Mouse (Mus musculus): ENCODE measurements at regions not wholly inside any gene's neighbourhood (a gene's known extent, or its start where the extent isn't known, plus 50 kb on each side); places are given as distances from the start of the nearest gene placed in this dataset.
"Not testable (repeated sequence)": the region's sequence is repeated elsewhere in the genome, so short reads cannot be mapped to it uniquely, and the experiment has no call there.

- no peak for DNase-seq
Observed at GRCm38 (mm10) chr17:43139916-43140315, 123.6 kb downstream of the Tnfrsf21 start.

DNA sequence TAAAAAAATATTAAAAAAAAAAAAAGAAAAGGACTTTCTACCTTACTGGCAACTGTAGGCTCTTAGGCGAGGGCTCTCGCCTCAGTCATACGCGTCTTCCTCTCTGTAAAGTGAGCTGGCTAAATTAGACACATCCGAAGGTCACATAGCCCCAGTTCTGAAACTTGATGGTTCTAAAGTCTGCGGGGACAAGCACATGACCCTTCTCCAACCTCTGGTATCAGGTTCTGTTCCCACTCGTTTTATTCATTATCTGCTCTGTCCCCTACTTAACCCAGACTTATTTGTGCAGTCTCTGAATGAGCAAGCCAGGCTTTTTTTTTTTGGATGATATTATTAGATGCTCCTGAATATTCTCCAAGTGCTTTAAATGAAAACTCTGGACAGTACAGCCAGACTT, 125.4 kb downstream of the Tnfrsf21 start:
- DNase-seq = no peak

DNA sequence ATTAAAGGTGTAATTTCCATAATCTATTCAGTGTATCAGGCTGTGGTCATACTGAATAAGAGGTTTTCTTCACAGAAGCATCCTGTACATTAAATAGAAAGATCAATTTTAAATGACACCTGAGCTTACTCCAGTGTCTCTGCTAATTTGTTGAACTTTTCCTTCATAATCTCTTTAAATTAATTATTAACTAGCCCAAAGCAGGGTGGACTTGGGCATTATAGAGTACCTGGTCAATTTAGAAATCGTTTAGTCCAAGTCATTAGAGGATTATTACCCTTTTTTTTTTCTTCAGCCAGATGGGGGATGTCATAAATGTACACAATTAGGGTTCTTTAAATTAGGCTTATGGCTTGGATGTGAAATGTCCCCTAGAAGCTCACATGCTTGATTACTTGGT, 124.4 kb upstream of the Adgrf1 start:
- DNase-seq = no peak

DNA sequence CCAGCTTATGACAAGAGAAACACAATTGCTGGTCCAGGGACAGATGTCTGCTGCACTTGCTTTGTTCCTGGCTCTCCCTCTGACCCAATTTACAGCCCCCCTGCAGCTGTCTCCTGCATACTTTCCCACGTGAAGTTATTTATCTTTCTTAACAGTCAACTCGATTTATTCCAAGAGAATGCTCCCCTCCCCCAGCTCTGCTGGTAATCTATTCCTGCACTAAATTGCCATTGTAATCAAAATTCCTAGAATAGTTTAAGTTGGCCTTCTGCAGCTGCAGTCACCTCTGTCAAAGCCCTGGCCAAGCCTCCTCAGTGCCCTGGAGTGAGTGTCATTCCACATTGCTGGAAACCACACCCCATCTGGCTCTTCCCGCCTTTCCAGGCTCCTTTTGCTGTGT, 122.2 kb upstream of the Adgrf1 start:
- no peak for DNase-seq

DNA sequence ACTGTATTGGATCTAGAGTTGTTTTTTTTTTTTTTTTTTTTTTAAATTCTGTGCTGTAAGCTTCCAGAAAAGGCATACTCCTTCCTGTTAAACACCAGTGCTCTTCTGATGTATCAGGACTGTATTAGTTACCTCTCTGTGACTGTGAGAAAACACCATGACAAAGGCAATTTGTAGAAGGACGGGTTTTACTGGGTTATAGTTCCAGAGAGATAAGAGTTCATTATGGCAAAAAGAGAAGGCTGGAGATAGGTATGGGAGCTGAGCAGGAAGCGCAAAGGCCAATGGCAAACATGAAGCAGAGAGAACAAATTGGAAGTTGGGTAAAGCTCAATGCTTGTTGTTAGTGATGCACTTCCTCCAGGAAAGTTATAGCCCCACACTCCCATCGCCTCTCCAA, 117.5 kb upstream of the Adgrf1 start:
- no peak for DNase-seq

GRCm38 (mm10) chr17:43155271-43155670, 114.9 kb upstream of the Adgrf1 start:
- not testable (repeated sequence) for DNase-seq

DNA sequence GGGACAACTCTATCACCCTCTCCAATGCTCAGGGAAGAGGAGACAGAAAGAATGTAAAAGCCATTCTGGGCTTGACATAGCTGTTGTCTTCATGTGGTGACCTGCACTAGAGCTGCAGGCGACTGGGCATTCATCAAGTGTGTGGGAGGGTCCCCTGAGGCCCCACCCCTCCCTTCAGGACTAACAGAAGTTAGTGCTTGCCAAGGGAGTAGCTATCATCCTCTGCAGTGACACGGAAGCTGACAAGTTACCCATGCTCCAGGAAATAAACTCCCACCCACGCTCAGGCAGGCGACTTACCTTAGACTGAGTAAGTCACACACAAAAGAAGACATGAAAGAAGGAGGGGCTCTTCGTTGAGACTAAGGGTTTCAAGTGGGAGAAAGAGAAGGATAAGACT, 114.0 kb upstream of the Adgrf1 start:
- DNase-seq = no peak

DNA sequence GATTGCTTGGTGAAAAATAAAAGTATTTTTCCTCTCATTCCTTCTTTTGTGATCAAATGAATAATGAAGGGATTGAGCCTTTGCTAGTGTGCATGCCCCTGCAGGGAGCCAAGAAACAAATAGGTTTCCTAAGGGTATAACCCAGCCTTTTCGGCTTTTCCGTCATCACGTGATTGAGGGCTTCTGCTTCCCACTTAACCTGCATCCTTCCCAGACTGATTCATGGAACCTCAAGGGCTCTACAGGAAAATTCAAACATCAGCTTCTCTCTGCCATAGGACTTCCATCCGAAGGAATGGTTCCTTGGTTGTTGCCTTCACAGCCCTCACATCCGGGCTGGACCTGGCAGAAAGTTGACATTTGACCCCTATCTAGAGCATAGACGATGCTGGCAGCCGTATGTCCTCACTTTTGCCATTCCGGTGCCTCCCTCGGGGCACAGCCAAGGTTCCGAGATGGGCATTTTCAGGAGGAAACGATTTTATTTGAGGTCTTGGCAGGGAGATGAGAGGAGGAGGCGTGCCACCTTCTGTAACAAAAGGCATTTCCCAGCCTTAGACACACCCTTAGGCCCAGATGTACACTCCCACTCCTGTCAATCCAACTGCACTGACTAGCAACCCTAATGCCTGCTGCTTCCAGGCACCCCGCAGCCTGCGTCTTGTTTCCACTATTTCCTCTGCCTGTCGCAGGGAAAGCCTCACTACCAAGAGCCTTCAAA, 112.2 kb upstream of the Adgrf1 start:
- peak; percentile 34 for DNase-seq

- no peak for DNase-seq
Observed at GRCm38 (mm10) chr17:43158741-43159140, 111.4 kb upstream of the Adgrf1 start.

DNA sequence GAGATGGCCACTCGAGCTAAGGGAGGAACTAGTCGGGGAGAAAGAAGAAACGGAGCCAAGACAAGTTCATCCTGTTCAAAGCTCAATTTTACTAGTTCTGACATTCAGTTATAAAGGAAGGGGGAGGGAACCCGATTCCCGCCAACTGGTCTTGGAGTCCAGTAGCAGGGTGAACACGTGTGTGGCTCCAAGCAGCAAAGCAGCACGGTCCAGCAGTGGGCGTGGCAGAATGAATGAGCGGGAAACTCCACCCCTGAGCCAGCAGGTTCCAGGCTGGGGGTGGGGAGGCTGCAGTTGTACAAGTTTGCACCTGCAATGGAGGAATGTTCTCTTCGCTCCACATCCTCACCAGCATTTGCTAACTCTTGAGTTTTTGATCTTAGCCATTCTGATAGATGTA, 108.8 kb upstream of the Adgrf1 start:
- not testable (repeated sequence) for DNase-seq

- no peak for DNase-seq
Observed at GRCm38 (mm10) chr17:43163126-43163525, 107.0 kb upstream of the Adgrf1 start.

- DNase-seq = no peak
Observed at GRCm38 (mm10) chr17:43166091-43166490, 104.0 kb upstream of the Adgrf1 start.

DNA sequence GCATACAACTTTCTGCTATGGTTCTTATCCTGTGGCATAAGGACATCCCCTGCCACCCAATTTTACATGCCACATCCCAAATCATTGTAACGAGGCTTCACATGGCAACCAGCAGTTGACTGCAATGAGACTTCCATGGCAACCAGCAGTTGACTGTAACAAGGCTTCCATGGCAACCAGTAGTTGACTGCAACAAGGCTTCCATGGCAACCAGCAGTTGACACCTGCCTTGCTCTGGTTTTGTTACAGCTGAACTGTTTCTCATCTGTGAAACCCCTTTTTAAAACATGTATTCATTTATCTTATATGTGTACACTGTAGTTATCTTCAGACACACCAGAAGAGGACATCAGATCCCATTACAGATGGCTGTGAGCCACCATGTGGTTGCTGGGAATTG, 100.7 kb upstream of the Adgrf1 start:
- no peak for DNase-seq

DNA sequence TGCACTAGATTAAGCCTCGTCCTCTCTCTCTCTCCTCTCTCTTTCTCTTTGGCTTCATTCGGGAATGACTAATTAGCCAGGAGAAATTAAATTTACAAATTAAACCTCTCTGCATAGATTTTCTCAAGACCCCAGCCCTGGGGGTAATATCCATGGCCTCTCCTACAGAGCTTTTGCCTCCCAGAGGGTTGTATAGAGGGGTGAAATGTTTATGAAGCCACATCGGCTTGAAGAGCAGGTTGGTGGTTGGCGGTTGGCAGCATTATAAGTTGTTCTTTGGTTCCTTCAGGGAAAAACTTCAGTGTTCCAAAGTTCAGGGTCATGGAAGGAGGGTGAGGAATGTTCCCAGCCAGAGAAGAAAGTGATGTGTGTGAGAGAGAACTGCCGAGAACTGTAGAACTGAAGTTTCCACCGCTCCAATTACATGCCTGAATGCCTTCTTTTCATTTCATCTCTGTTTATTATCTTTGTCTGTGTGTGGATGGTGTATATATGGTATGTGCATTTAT, 97.4 kb upstream of the Adgrf1 start:
- DNase-seq = no peak

GRCm38 (mm10) chr17:43174860-43175259, 95.3 kb upstream of the Adgrf1 start:
- DNase-seq = no peak

DNA sequence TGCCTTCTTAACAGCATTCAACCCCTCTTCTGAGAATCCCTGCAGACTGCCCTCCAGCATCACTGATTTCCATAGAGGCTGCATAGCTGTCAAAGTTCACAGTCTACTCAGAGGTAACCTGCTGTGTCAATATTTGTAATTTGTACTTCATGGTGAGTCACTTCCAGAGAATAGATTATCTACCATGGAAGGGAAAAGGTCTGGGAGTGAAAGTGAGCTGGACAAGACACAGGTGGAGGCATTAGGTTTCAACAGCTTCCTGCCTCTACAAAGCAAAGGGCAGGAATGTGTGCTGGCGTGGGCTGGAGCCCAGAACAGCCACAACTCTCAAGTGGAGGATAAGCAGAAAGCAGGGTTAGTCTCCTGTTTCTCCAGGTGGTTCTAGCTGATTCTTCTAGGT, 92.9 kb upstream of the Adgrf1 start:
- no peak for DNase-seq

GRCm38 (mm10) chr17:43190016-43190415, 80.1 kb upstream of the Adgrf1 start:
- no peak for DNase-seq

GRCm38 (mm10) chr17:43190853-43191485, 79.2 kb upstream of the Adgrf1 start:
- no peak for DNase-seq

GRCm38 (mm10) chr17:43197232-43197631, 72.9 kb upstream of the Adgrf1 start:
- DNase-seq = no peak

DNA sequence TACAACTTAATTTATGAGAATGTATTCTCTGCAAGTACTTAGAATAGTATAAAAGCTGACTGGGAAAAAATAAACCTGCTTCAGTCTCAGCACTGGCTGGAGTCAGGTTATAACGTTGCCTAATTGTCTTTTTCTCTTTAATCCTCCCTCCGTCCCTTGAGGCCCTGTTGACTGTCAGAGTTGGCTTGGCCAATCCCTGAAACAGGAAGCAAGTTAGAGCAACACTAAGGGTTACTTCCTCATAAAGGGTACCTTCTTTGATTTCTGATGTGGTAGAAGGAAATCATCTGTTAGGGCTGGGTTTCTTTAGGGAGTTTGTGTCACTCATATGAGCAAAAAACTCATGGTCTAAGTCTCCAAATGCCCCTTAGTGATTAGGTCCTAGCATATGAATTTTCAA, 69.3 kb upstream of the Adgrf1 start:
- no peak for DNase-seq

GRCm38 (mm10) chr17:43206701-43207470, 63.2 kb upstream of the Adgrf1 start:
- no peak for DNase-seq

GRCm38 (mm10) chr17:43209727-43210126, 60.4 kb upstream of the Adgrf1 start:
- DNase-seq = no peak

DNA sequence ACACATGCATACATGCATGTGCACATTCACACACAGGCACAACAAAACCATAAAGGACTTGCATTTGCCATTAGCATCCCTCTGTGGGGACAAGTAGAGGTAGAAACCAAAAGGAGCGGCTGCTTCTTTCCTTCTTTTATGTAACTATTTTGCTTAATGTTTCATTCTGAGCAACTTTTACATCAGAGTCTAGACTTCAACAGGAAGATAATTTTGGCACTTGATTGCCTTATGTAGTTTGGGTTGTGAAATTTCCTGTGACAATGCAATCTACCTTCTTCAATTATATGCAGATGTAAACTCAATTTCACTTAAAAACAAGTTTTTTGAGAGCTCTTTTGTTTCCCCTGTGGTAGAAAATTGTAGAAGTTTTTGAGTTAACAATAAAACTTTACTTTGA, 56.1 kb upstream of the Adgrf1 start:
- DNase-seq = no peak

- DNase-seq = no peak
Observed at GRCm38 (mm10) chr17:43219636-43220035, 50.5 kb upstream of the Adgrf1 start.

All from right cerebral cortex, postnatal 14 days (tissue).